Mouse (Mus musculus): ENCODE results near the gene Prkar1a. TPM values are rescaled to one million over a fixed set of nuclear protein-coding genes. Genes with fewer than 3 reads are reported as not detected.

Gene Prkar1a
- total RNA-seq, 2 experiments from 2014 or later = 563 to 569 TPM

Other genes starting within 250 kb of the Prkar1a start
- gene 9930022D16Rik, start 235.5 kb upstream of the Prkar1a start, total RNA-seq (2021) = not detected
- 10 to 100 TPM; 42.2 to 49.9 TPM for gene Amz2, start 223.5 kb upstream of the Prkar1a start, total RNA-seq (2021)
- 10 to 100 TPM; 11.6 to 14.2 TPM for gene Arsg, start 176.0 kb upstream of the Prkar1a start, total RNA-seq (2021)
- 10 to 100 TPM; 10.2 to 12.6 TPM for gene Slc16a6, start 175.8 kb upstream of the Prkar1a start, total RNA-seq (2021)
- 10 to 100 TPM; 22.3 to 22.7 TPM for gene Wipi1, start 37.4 kb upstream of the Prkar1a start, total RNA-seq (2021)
- 10 to 100 TPM; 14.0 to 15.6 TPM for gene Fam20a, start 72.9 kb downstream of the Prkar1a start, total RNA-seq (2021)
- not detected for gene 1700012B07Rik, start 178.6 kb downstream of the Prkar1a start, total RNA-seq (2021)